Mouse (Mus musculus) bone marrow, adult 2 months (tissue): ENCODE results near the gene Tango2. TPM values are rescaled to one million over a fixed set of nuclear protein-coding genes. Genes with fewer than 3 reads are reported as not detected.

ENCODE experiments used
- H3K27ac ChIP-seq: fragments of 200-500 bp; 2 replicates; pipeline ENCODE4 v1.5.1; 2012; ENCODE audit warnings: low read depth, mild to moderate bottlenecking, control low read depth, inconsistent platforms, low read length; ENCODE audit not compliant: control insufficient read depth, poor library complexity, insufficient read depth
- H3K4me1 ChIP-seq: fragments of 200-500 bp; 2 replicates; pipeline ENCODE4 v1.6.1; 2011; ENCODE audit warnings: low read length; ENCODE audit not compliant: control insufficient read depth, insufficient read depth
- H3K4me3 ChIP-seq: fragments of 200-500 bp; replicated peaks from 2 replicates; pipeline ENCODE3; 2011; ENCODE audit warnings: mild to moderate bottlenecking, low read depth, low read length, control low read depth; ENCODE audit not compliant: control insufficient read depth
- CTCF ChIP-seq: fragments of 200-500 bp; IDR thresholded peaks from 2 replicates; pipeline ENCODE4 v1.5.1; 2011; ENCODE audit warnings: low read length, control low read depth; ENCODE audit not compliant: control insufficient read depth, insufficient read depth
- POLR2A ChIP-seq: fragments of 200-500 bp; IDR thresholded peaks from 2 replicates; pipeline ENCODE4 v1.6.1; 2011; ENCODE audit warnings: low read depth, mild to moderate bottlenecking, control low read depth, low read length, borderline replicate concordance; ENCODE audit not compliant: control insufficient read depth
- WGBS: fragments of 180-500 bp; shearing (Covaris S2); methylation state at CpG from one replicate; pipeline ENCODE4 v1.1.7; 2018; 5-methylcytosine and 5-hydroxymethylcytosine counted together
- polyA plus RNA-seq: library from polyadenylated mRNA; stranded (reverse); fragments of >200 nt; gene quantifications from 2 replicates; pipeline ENCODE4 v1.2.4, GENCODE M21; 2011; ENCODE audit warnings: low replicate concordance; ENCODE audit not compliant: missing spikeins, insufficient read depth, insufficient read length

The Tango2 gene
- polyA plus RNA-seq, 1 experiment: 54.7 TPM

- TF ChIP-seq POLR2A (no peak), CTCF (no peak)
- WGBS: 81% methylated on average over 8 of the region's 8 CpGs
Observed at GRCm38 (mm10) chr16:18379338-18380001, 31.6 kb upstream of the Tango2 start.

GRCm38 (mm10) chr16:18378489-18378888 is 30.6 kb upstream of the Tango2 start:
- no peak for TF ChIP-seq POLR2A
- TF ChIP-seq CTCF: no peak
- Histone ChIP-seq H3K27ac (no peak overlapping the region), H3K4me1 (peaks cover 2% of the 10 kb centered on the region; the same call in 1 of the 2 replicates), H3K4me3 (no peak overlapping the region)
- WGBS: 47% methylated on average over 1 of the region's 1 CpGs

More at GRCm38 (mm10) chr16:18379338-18380001, 31.6 kb upstream of the Tango2 start:
- Histone ChIP-seq H3K27ac (no peak overlapping the region), H3K4me3 (no peak overlapping the region), H3K4me1 (peaks cover 2% of the 10 kb centered on the region; the same call in 1 of the 2 replicates)

GRCm38 (mm10) chr16:18377203-18377602 is 29.3 kb upstream of the Tango2 start:
- no peak overlapping the region for H3K27ac ChIP-seq

GRCm38 (mm10) chr16:18376297-18376954 is 28.5 kb upstream of the Tango2 start:
- Histone ChIP-seq H3K27ac (no peak overlapping the region), H3K4me3 (no peak overlapping the region), H3K4me1 (peaks cover 2% of the 10 kb centered on the region; the same call in 1 of the 2 replicates)
- TF ChIP-seq CTCF: no peak
- TF ChIP-seq POLR2A: no peak
- WGBS: 41% methylated on average over 7 of the region's 7 CpGs

More at GRCm38 (mm10) chr16:18377203-18377602, 29.3 kb upstream of the Tango2 start:
- 69% methylated on average over 3 of the region's 3 CpGs for WGBS
- TF ChIP-seq POLR2A (no peak), CTCF (no peak)
- Histone ChIP-seq H3K4me3 (no peak overlapping the region), H3K4me1 (peaks cover 2% of the 10 kb centered on the region; the same call in 1 of the 2 replicates)

GRCm38 (mm10) chr16:18373632-18374031 is 25.7 kb upstream of the Tango2 start:
- TF ChIP-seq CTCF (no peak), POLR2A (no peak)
- Histone ChIP-seq H3K4me3 (no peak overlapping the region), H3K27ac (no peak overlapping the region), H3K4me1 (peaks cover 2% of the 10 kb centered on the region; the same call in 1 of the 2 replicates)
- WGBS: 83% methylated on average over 4 of the region's 4 CpGs

- Histone ChIP-seq H3K27ac (no peak overlapping the region), H3K4me3 (no peak overlapping the region), H3K4me1 (no peaks in the 10 kb centered on the region; the same call in 1 of the 2 replicates)
- 63% methylated on average over 3 of the region's 3 CpGs for WGBS
- TF ChIP-seq POLR2A (no peak), CTCF (no peak)
Observed at GRCm38 (mm10) chr16:18370197-18370596, 22.3 kb upstream of the Tango2 start.

- Histone ChIP-seq H3K4me3 (no peak overlapping the region), H3K27ac (no peak overlapping the region), H3K4me1 (no peaks in the 10 kb centered on the region; the same call in 1 of the 2 replicates)
- TF ChIP-seq CTCF: no peak
- no peak for TF ChIP-seq POLR2A
- 91% methylated on average over 4 of the region's 4 CpGs for WGBS
Observed at GRCm38 (mm10) chr16:18366849-18367248, 18.9 kb upstream of the Tango2 start.

- H3K27ac ChIP-seq: no peak overlapping the region
- H3K4me1 ChIP-seq: no peaks in the 10 kb centered on the region; the same call in 1 of the 2 replicates
- TF ChIP-seq POLR2A: no peak
- TF ChIP-seq CTCF: no peak
- no peak overlapping the region for H3K4me3 ChIP-seq
- 74% methylated on average over 8 of the region's 8 CpGs for WGBS
Observed at GRCm38 (mm10) chr16:18362948-18363347, 15.0 kb upstream of the Tango2 start.
